Mouse (Mus musculus) frontal cortex, postnatal 14 days (tissue): ENCODE results near the gene Olfr164.

ENCODE experiments used
- DNase-seq, 2 experiments: peaks; one replicate each; pipeline ENCODE4 v3.0.0; 2022; ENCODE audit warnings: low spot score in 2 of 2

Gene Olfr164

GRCm38 (mm10) chr16:19313964-19314363 lies at the start of gene Olfr164:
Gene Olfr164 (minus strand): TSS chr16:19314064.
- no peak for DNase-seq

- no peak for DNase-seq
Observed at GRCm38 (mm10) chr16:19349111-19349510, 35.2 kb upstream of the Olfr164 start.

GRCm38 (mm10) chr16:19263235-19263634 lies 50.6 kb downstream of the Olfr164 start:
- DNase-seq: no peak

GRCm38 (mm10) chr16:19260780-19261179 lies 53.1 kb downstream of the Olfr164 start:
- DNase-seq: no peak

GRCm38 (mm10) chr16:19245835-19246234 lies 68.0 kb downstream of the Olfr164 start:
- no peak for DNase-seq

GRCm38 (mm10) chr16:19241539-19242025 lies 72.3 kb downstream of the Olfr164 start:
- no peak for DNase-seq

GRCm38 (mm10) chr16:19240792-19241538 lies 72.9 kb downstream of the Olfr164 start:
- DNase-seq: no peak

GRCm38 (mm10) chr16:19236719-19237118 lies 77.1 kb downstream of the Olfr164 start:
- no peak for DNase-seq
